Mouse (Mus musculus) limb, embryonic 10.5 days (tissue): ENCODE measurements around the gene Fads2. TPM values are rescaled to one million over a fixed set of nuclear protein-coding genes. Genes with fewer than 3 reads are reported as not detected.

ENCODE experiments used
- DNase-seq: peaks from one replicate; pipeline ENCODE4 v3.0.0-alpha.2; 2017; ENCODE audit warnings: low spot score
- H3K27ac ChIP-seq: fragments of 300-500 bp; sonication (generic); 2 replicates; pipeline ENCODE4 v1.5.1; 2016; ENCODE audit warnings: mild to moderate bottlenecking
- H3K27me3 ChIP-seq: fragments of 300-500 bp; sonication (generic); 2 replicates; pipeline ENCODE4 v1.6.1; 2016; ENCODE audit warnings: low read depth, mild to moderate bottlenecking; ENCODE audit not compliant: poor library complexity, severe bottlenecking
- H3K36me3 ChIP-seq: fragments of 300-500 bp; sonication (generic); 2 replicates; pipeline ENCODE4 v1.6.1; 2016; ENCODE audit warnings: mild to moderate bottlenecking, moderate library complexity
- H3K4me1 ChIP-seq: fragments of 300-500 bp; sonication (generic); 2 replicates; pipeline ENCODE4 v1.6.1; 2016
- H3K4me3 ChIP-seq: fragments of 300-500 bp; sonication (generic); 2 replicates; pipeline ENCODE4 v1.5.1; 2016; ENCODE audit warnings: mild to moderate bottlenecking, moderate library complexity
- H3K9me3 ChIP-seq: fragments of 300-500 bp; sonication (generic); replicated peaks from 2 replicates; pipeline ENCODE4 v1.6.1; 2016; ENCODE audit warnings: mild to moderate bottlenecking
- WGBS: fragments of 180-500 bp; shearing (Covaris S2); methylation state at CpG from one replicate; pipeline ENCODE4 v1.1.7; 2016; 5-methylcytosine and 5-hydroxymethylcytosine counted together
- polyA plus RNA-seq: library from polyadenylated mRNA; unstranded; fragments of >200 nt; fragmentation: Nextera tagmentation; extraction: Ambion mirVana; gene quantifications from 2 replicates; pipeline ENCODE4 v1.2.1, GENCODE M21; 2016

The Fads2 gene
- polyA plus RNA-seq, 1 experiment from 2014 or later: 158 TPM

DNA sequence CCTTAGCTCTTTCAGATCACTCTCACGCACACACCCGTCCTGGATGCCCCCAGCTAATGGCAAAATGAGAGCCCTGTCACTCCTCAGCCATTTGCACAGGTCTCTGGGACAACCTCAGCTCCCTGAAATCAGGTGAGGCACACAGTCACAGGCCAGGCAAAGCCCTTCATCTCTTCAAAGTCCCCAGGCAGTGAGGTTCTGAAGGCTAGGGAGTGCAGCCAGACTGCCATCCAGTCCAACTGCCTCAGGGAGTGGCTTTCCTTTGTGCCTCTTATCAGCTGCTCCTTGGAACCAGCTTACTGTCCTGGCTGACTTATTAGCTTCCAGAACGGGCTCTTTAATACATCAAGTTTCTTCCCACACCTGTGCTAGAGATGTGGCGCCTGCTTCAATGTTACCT, 6.9 kb downstream of the Fads2 start:
- peaks cover 100% of the 10 kb centered on the region for H3K36me3 ChIP-seq
- no peak overlapping the region for H3K27ac ChIP-seq
- no peak overlapping the region for H3K4me3 ChIP-seq
- peaks cover 21% of the 10 kb centered on the region for H3K4me1 ChIP-seq
- H3K27me3 ChIP-seq: no peaks in the 10 kb centered on the region
- 85% methylated on average over 4 of the region's 4 CpGs for WGBS
- DNase-seq: no peak
- no peaks in the 10 kb centered on the region for H3K9me3 ChIP-seq

GRCm38 (mm10) chr19:10093829-10094228, 7.7 kb downstream of the Fads2 start:
- 93% methylated on average over 4 of the region's 4 CpGs for WGBS
- no peak for DNase-seq
- Histone ChIP-seq H3K36me3 (peaks cover 100% of the 10 kb centered on the region), H3K4me1 (peaks cover 12% of the 10 kb centered on the region), H3K27me3 (no peaks in the 10 kb centered on the region), H3K9me3 (no peaks in the 10 kb centered on the region), H3K4me3 (no peak overlapping the region), H3K27ac (no peak overlapping the region)

- 92% methylated on average over 4 of the region's 4 CpGs for WGBS
- H3K36me3 ChIP-seq: peaks cover 100% of the 10 kb centered on the region
Measured at GRCm38 (mm10) chr19:10086976-10087375, 14.6 kb downstream of the Fads2 start.

DNA sequence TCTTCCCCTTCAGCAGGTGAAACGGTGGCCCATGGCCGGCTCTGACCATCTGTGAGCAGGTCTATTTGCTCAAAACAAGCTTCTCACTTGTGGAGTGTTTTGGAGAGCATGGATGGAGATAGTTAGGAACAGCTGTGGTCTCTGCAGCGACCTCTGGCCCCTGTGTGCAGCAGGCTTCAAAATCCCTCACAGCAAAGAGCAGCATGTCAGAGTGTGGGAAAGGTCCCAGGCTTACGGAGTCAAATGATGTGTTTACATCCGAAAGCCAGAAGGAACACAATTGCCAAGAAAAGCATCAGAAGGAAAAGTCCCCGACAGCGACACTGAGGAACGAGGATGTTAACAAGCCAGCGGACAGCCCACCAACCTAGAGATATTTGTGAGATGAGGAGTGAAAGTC, 16.1 kb downstream of the Fads2 start:
- Histone ChIP-seq H3K9me3 (no peaks in the 10 kb centered on the region), H3K27ac (no peak overlapping the region), H3K4me3 (no peak overlapping the region), H3K27me3 (no peaks in the 10 kb centered on the region), H3K4me1 (no peaks in the 10 kb centered on the region), H3K36me3 (peaks cover 100% of the 10 kb centered on the region)
- DNase-seq: no peak
- WGBS: 86% methylated on average over 9 of the region's 9 CpGs

More at GRCm38 (mm10) chr19:10086976-10087375, 14.6 kb downstream of the Fads2 start:
- H3K4me3 ChIP-seq: no peak overlapping the region
- H3K27ac ChIP-seq: no peak overlapping the region
- H3K9me3 ChIP-seq: no peaks in the 10 kb centered on the region
- no peak for DNase-seq
- no peaks in the 10 kb centered on the region for H3K4me1 ChIP-seq
- no peaks in the 10 kb centered on the region for H3K27me3 ChIP-seq

- Histone ChIP-seq H3K4me3 (no peak overlapping the region), H3K27ac (no peak overlapping the region), H3K4me1 (peaks cover 9% of the 10 kb centered on the region; the same call in 1 of the 2 replicates), H3K36me3 (peaks cover 100% of the 10 kb centered on the region), H3K9me3 (no peaks in the 10 kb centered on the region), H3K27me3 (no peaks in the 10 kb centered on the region)
- DNase-seq: no peak
- WGBS: 87% methylated on average over 3 of the region's 3 CpGs
Measured at GRCm38 (mm10) chr19:10082105-10082504, 19.4 kb downstream of the Fads2 start.

- Histone ChIP-seq H3K4me3 (no peak overlapping the region), H3K27me3 (no peaks in the 10 kb centered on the region), H3K9me3 (no peaks in the 10 kb centered on the region), H3K27ac (no peak overlapping the region), H3K36me3 (peaks cover 100% of the 10 kb centered on the region), H3K4me1 (peaks cover 9% of the 10 kb centered on the region; the same call in 1 of the 2 replicates)
- WGBS: 96% methylated on average over 7 of the region's 7 CpGs
- DNase-seq: no peak
Measured at GRCm38 (mm10) chr19:10080384-10080783, 21.2 kb downstream of the Fads2 start.

GRCm38 (mm10) chr19:10078392-10078791, 23.2 kb downstream of the Fads2 start:
- 80% methylated on average over 6 of the region's 6 CpGs for WGBS
- no peak overlapping the region for H3K27ac ChIP-seq

GRCm38 (mm10) chr19:10073145-10073544, 28.4 kb downstream of the Fads2 start:
- 0 out of 2 replicates have a peak, but pooled peaks cover 2% of the 10 kb centered on the region for H3K9me3 ChIP-seq
- no peaks in the 10 kb centered on the region for H3K4me1 ChIP-seq
- no peak overlapping the region for H3K27ac ChIP-seq
- no peak for DNase-seq
- H3K27me3 ChIP-seq: no peaks in the 10 kb centered on the region
- peaks cover 100% of the 10 kb centered on the region for H3K36me3 ChIP-seq
- WGBS: 93% methylated on average over 5 of the region's 5 CpGs
- H3K4me3 ChIP-seq: no peak overlapping the region

More at GRCm38 (mm10) chr19:10078392-10078791, 23.2 kb downstream of the Fads2 start:
- Histone ChIP-seq H3K9me3 (0 out of 2 replicates have a peak, but pooled peaks cover 2% of the 10 kb centered on the region), H3K36me3 (peaks cover 100% of the 10 kb centered on the region), H3K27me3 (no peaks in the 10 kb centered on the region), H3K4me3 (no peak overlapping the region), H3K4me1 (peaks cover 9% of the 10 kb centered on the region; the same call in 1 of the 2 replicates)
- no peak for DNase-seq

DNA sequence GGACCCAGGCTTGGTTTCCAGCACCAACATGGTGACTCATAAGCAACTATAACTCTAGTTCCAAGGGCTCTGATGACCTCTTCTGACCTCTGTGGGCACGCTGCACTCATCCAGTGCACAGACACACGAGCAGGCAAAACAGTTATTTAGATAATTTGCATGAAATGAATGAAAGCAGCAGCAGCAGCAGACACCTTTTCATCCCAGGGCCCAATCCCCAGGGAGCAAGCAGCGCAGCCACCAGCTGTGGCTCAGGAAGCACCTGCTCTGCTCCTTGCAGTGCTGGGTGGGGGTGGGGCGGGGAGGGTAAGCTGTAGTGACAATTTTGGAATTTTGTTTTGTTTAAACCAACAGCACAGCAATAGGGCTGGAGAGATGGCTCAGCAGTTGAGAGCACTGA, 29.7 kb downstream of the Fads2 start:
- WGBS: 92% methylated on average over 4 of the region's 4 CpGs
- Histone ChIP-seq H3K9me3 (0 out of 2 replicates have a peak, but pooled peaks cover 2% of the 10 kb centered on the region), H3K4me3 (no peak overlapping the region), H3K4me1 (no peaks in the 10 kb centered on the region), H3K27ac (no peak overlapping the region), H3K36me3 (peaks cover 100% of the 10 kb centered on the region), H3K27me3 (no peaks in the 10 kb centered on the region)
- DNase-seq: no peak

DNA sequence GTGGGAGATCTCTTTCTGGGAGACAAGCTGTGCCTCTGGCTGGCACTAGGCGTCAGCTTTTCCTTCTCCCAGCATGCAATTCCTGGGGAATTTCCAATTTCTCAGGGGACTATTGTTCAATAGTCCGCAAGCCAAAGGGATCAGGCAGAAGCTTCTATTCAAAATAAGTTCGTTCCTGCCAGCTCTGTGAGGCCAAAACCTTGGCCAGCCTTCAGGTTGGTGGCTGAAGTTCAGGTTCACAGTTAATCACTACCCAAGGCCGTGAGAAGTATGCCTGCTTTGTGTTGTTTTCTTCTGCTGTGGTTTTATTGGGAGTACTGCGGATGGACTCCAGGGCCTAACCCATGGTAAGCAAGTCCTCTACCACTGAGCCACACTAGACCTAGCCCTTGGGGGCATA, 30.4 kb downstream of the Fads2 start:
- 95% methylated on average over 5 of the region's 5 CpGs for WGBS
- Histone ChIP-seq H3K27ac (no peak overlapping the region), H3K4me1 (no peaks in the 10 kb centered on the region), H3K9me3 (0 out of 2 replicates have a peak, but pooled peaks cover 2% of the 10 kb centered on the region), H3K27me3 (no peaks in the 10 kb centered on the region), H3K36me3 (peaks cover 100% of the 10 kb centered on the region), H3K4me3 (no peak overlapping the region)
- no peak for DNase-seq

DNA sequence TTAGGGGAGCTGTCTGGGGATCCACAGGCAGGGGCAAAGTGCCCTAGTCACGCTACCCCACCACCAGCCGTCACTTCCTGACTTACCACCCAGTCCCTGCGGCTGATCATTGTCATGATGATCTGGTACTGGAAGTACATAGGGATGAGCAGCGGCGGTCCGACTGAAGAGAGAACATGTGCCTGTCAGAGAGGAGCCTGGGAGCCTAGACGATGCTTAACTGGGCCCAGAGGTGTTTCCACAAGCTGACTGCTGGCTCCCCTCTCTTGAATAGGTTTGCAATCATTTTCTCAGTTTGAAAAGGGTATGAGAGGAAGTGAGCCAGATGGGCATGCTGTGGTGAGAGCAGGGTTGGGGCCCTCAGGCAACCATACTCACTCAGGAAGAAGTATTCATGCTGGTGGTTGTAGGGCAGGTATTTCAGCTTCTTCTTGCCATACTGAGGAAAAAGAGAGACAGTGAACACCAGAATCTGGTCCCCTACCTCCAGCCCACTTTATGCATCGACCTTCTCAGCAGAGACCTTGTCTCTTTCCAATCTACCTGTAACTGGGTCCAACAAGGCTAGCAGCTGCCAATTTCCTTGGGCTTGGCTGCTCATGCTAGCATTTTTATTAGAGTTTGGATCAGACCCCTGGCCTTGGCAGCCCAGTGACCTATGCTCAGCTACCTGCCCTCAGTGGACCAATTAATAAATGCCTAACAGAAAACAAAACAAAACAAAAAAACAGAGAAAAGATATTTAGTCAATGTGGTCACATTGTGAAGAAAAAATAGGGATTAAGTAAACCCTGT, 31.2 kb downstream of the Fads2 start:
- DNase-seq: no peak
- H3K27ac ChIP-seq: no peak overlapping the region
- H3K4me1 ChIP-seq: no peaks in the 10 kb centered on the region
- no peak overlapping the region for H3K4me3 ChIP-seq
- H3K36me3 ChIP-seq: peaks cover 100% of the 10 kb centered on the region
- H3K9me3 ChIP-seq: 0 out of 2 replicates have a peak, but pooled peaks cover 2% of the 10 kb centered on the region
- H3K27me3 ChIP-seq: no peaks in the 10 kb centered on the region
- WGBS: 95% methylated on average over 8 of the region's 8 CpGs

GRCm38 (mm10) chr19:10067701-10068100, 33.8 kb downstream of the Fads2 start:
- H3K4me1 ChIP-seq: no peaks in the 10 kb centered on the region
- H3K9me3 ChIP-seq: no peaks in the 10 kb centered on the region
- no peak overlapping the region for H3K27ac ChIP-seq
- no peaks in the 10 kb centered on the region for H3K27me3 ChIP-seq
- no peak overlapping the region for H3K4me3 ChIP-seq
- 95% methylated on average over 7 of the region's 7 CpGs for WGBS
- no peak for DNase-seq
- peaks cover 100% of the 10 kb centered on the region for H3K36me3 ChIP-seq

- DNase-seq: no peak
- no peaks in the 10 kb centered on the region for H3K4me1 ChIP-seq
- no peaks in the 10 kb centered on the region for H3K27me3 ChIP-seq
- H3K4me3 ChIP-seq: no peak overlapping the region
- no peak overlapping the region for H3K27ac ChIP-seq
- no peaks in the 10 kb centered on the region for H3K9me3 ChIP-seq
- H3K36me3 ChIP-seq: peaks cover 100% of the 10 kb centered on the region
- WGBS: 96% methylated on average over 3 of the region's 3 CpGs
Measured at GRCm38 (mm10) chr19:10066502-10066901, 35.0 kb downstream of the Fads2 start.
